Mouse (Mus musculus) liver, embryonic 12.5 days (tissue): ENCODE data around the gene Fgf22. TPM values are rescaled to one million over a fixed set of nuclear protein-coding genes. Genes with fewer than 3 reads are reported as not detected.

ENCODE experiments used
- ATAC-seq: fragments of 200-750 bp; cut with Nextera tagmentation; 2 replicates; pipeline ENCODE4 v1.8.0; 2017; ENCODE audit warnings: moderate number of reproducible peaks, mild to moderate bottlenecking, moderate library complexity
- H3K27ac ChIP-seq: fragments of 300-500 bp; sonication (generic); 2 replicates; pipeline ENCODE4 v1.5.1; 2016; ENCODE audit warnings: mild to moderate bottlenecking
- H3K27me3 ChIP-seq: fragments of 300-500 bp; sonication (generic); replicated peaks from 2 replicates; pipeline ENCODE4 v1.6.1; 2016; ENCODE audit warnings: mild to moderate bottlenecking, moderate library complexity
- H3K36me3 ChIP-seq: fragments of 300-500 bp; sonication (generic); 2 replicates; pipeline ENCODE4 v1.6.1; 2016; ENCODE audit warnings: mild to moderate bottlenecking, moderate library complexity
- H3K4me1 ChIP-seq: fragments of 300-500 bp; sonication (generic); 2 replicates; pipeline ENCODE4 v1.6.1; 2016
- H3K4me2 ChIP-seq: fragments of 300-500 bp; sonication (generic); 2 replicates; pipeline ENCODE4 v1.6.1; 2016; ENCODE audit warnings: mild to moderate bottlenecking, moderate library complexity
- H3K4me3 ChIP-seq: fragments of 300-500 bp; sonication (generic); 2 replicates; pipeline ENCODE4 v1.5.1; 2016; ENCODE audit warnings: mild to moderate bottlenecking, moderate library complexity
- H3K9ac ChIP-seq: fragments of 300-500 bp; sonication (generic); 2 replicates; pipeline ENCODE4 v1.6.1; 2016; ENCODE audit warnings: mild to moderate bottlenecking, moderate library complexity
- H3K9me3 ChIP-seq: fragments of 300-500 bp; sonication (generic); replicated peaks from 2 replicates; pipeline ENCODE4 v1.6.1; 2016; ENCODE audit warnings: mild to moderate bottlenecking, moderate library complexity
- WGBS: fragments of 180-500 bp; shearing (Covaris S2); methylation state at CpG from one replicate; pipeline ENCODE4 v1.1.7; 2016; ENCODE audit not compliant: insufficient replicate concordance; 5-methylcytosine and 5-hydroxymethylcytosine counted together
- polyA plus RNA-seq: library from polyadenylated mRNA; unstranded; fragments of >200 nt; fragmentation: Nextera tagmentation; extraction: Ambion mirVana; gene quantifications from 2 replicates; pipeline ENCODE4 v1.2.1, GENCODE M21; 2016

Fgf22 gene
- polyA plus RNA-seq, 1 experiment from 2014 or later: 0.11 TPM

GRCm38 (mm10) chr10:79772320-79772719 is 17.4 kb downstream of the Fgf22 start:
- peaks cover 33% of the 10 kb centered on the region for H3K27me3 ChIP-seq
- H3K4me2 ChIP-seq: no peak overlapping the region
- no peak overlapping the region for H3K4me3 ChIP-seq
- H3K36me3 ChIP-seq: no peaks in the 10 kb centered on the region
- ATAC-seq: no peak
- peaks cover 11% of the 10 kb centered on the region for H3K9me3 ChIP-seq
- H3K9ac ChIP-seq: no peak overlapping the region
- 85% methylated on average over 3 of the region's 3 CpGs for WGBS
- no peak overlapping the region for H3K27ac ChIP-seq
- H3K4me1 ChIP-seq: peaks cover 20% of the 10 kb centered on the region

GRCm38 (mm10) chr10:79773208-79773607 is 18.3 kb downstream of the Fgf22 start:
- peaks cover 11% of the 10 kb centered on the region for H3K9me3 ChIP-seq
- 84% methylated on average over 2 of the region's 2 CpGs for WGBS
- H3K27ac ChIP-seq: no peak overlapping the region
- peaks cover 42% of the 10 kb centered on the region for H3K27me3 ChIP-seq
- no peak overlapping the region for H3K4me3 ChIP-seq
- no peak overlapping the region for H3K9ac ChIP-seq
- H3K4me1 ChIP-seq: peaks cover 15% of the 10 kb centered on the region
- no peaks in the 10 kb centered on the region for H3K36me3 ChIP-seq
- H3K4me2 ChIP-seq: no peak overlapping the region
- ATAC-seq: no peak

GRCm38 (mm10) chr10:79774486-79775279 is 19.8 kb downstream of the Fgf22 start:
- no peak for ATAC-seq
- Histone ChIP-seq H3K27ac (no peak overlapping the region), H3K9me3 (peaks cover 11% of the 10 kb centered on the region), H3K36me3 (no peaks in the 10 kb centered on the region), H3K9ac (no peak overlapping the region), H3K4me3 (no peak overlapping the region), H3K4me2 (no peak overlapping the region), H3K4me1 (peaks cover 10% of the 10 kb centered on the region), H3K27me3 (peaks cover 57% of the 10 kb centered on the region)
- 60% methylated on average over 5 of the region's 5 CpGs for WGBS

- no peaks in the 10 kb centered on the region for H3K36me3 ChIP-seq
- H3K27ac ChIP-seq: no peak within 1 kb of the TSS
- peaks cover 60% of the 10 kb centered on the region for H3K27me3 ChIP-seq
- 4% methylated on average over 39 of the region's 39 CpGs for WGBS
- H3K4me3 ChIP-seq: peak within 1 kb of the TSS; percentile 48
- H3K9me3 ChIP-seq: peaks cover 10% of the 10 kb centered on the region
- H3K4me2 ChIP-seq: peak within 1 kb of the TSS; percentile 67
- peak within 1 kb of the TSS; percentile 32; the same call in 1 of the 2 replicates for H3K9ac ChIP-seq
- H3K4me1 ChIP-seq: peaks cover 34% of the 10 kb centered on the region
- no peak for ATAC-seq
Measured at GRCm38 (mm10) chr10:79777103-79777531, 22.2 kb downstream of the Fgf22 start, which contains the start of gene Fstl3. TSS of gene Fstl3 (plus strand) at chr10:79777272.

GRCm38 (mm10) chr10:79778006-79778405 is 23.1 kb downstream of the Fgf22 start:
- H3K36me3 ChIP-seq: no peaks in the 10 kb centered on the region
- peaks cover 66% of the 10 kb centered on the region for H3K27me3 ChIP-seq
- H3K4me3 ChIP-seq: no peak overlapping the region
- peaks cover 5% of the 10 kb centered on the region for H3K9me3 ChIP-seq
- H3K9ac ChIP-seq: no peak overlapping the region
- H3K4me2 ChIP-seq: no peak overlapping the region; the same call in 1 of the 2 replicates
- ATAC-seq: no peak
- 32% methylated on average over 15 of the region's 15 CpGs for WGBS
- peaks cover 34% of the 10 kb centered on the region for H3K4me1 ChIP-seq
- no peak overlapping the region for H3K27ac ChIP-seq

- 31% methylated on average over 2 of the region's 2 CpGs for WGBS
- Histone ChIP-seq H3K27me3 (peaks cover 72% of the 10 kb centered on the region), H3K4me1 (peaks cover 34% of the 10 kb centered on the region), H3K4me2 (peak overlapping the region; percentile 71), H3K9ac (no peak overlapping the region), H3K4me3 (no peak overlapping the region), H3K36me3 (no peaks in the 10 kb centered on the region), H3K9me3 (peaks cover 5% of the 10 kb centered on the region), H3K27ac (no peak overlapping the region)
- no peak for ATAC-seq
Measured at GRCm38 (mm10) chr10:79779193-79779592, 24.3 kb downstream of the Fgf22 start.

GRCm38 (mm10) chr10:79779784-79780663 is 25.1 kb downstream of the Fgf22 start:
- Histone ChIP-seq H3K4me1 (peaks cover 34% of the 10 kb centered on the region), H3K9me3 (peaks cover 4% of the 10 kb centered on the region), H3K9ac (peak overlapping the region; percentile 43; the same call in 1 of the 2 replicates), H3K4me2 (peak overlapping the region; percentile 71), H3K4me3 (peak overlapping the region; percentile 48), H3K36me3 (no peaks in the 10 kb centered on the region), H3K27ac (peak overlapping the region; percentile 16), H3K27me3 (peaks cover 80% of the 10 kb centered on the region)
- peak; percentile 84 for ATAC-seq
- WGBS: 2% methylated on average over 55 of the region's 55 CpGs

- Histone ChIP-seq H3K9me3 (no peaks in the 10 kb centered on the region), H3K4me2 (peak overlapping the region; percentile 71), H3K4me1 (peaks cover 34% of the 10 kb centered on the region), H3K27ac (peak overlapping the region; percentile 16), H3K27me3 (peaks cover 83% of the 10 kb centered on the region), H3K36me3 (no peaks in the 10 kb centered on the region), H3K9ac (no peak overlapping the region), H3K4me3 (peak overlapping the region; percentile 48)
- no peak; the same call in 1 of the 2 replicates for ATAC-seq
- WGBS: under 1% methylated on average over 13 of the region's 13 CpGs
Measured at GRCm38 (mm10) chr10:79780664-79781015, 25.8 kb downstream of the Fgf22 start.

- Histone ChIP-seq H3K9ac (no peak overlapping the region), H3K27ac (peak overlapping the region; percentile 16; the same call in 1 of the 2 replicates), H3K4me2 (peak overlapping the region; percentile 71), H3K4me1 (peaks cover 34% of the 10 kb centered on the region), H3K9me3 (no peaks in the 10 kb centered on the region), H3K27me3 (peaks cover 80% of the 10 kb centered on the region), H3K36me3 (no peaks in the 10 kb centered on the region), H3K4me3 (peak overlapping the region; percentile 48)
- 27% methylated on average over 21 of the region's 21 CpGs for WGBS
- no peak for ATAC-seq
Measured at GRCm38 (mm10) chr10:79781139-79781538, 26.3 kb downstream of the Fgf22 start.

GRCm38 (mm10) chr10:79781956-79782355 is 27.1 kb downstream of the Fgf22 start:
- H3K9ac ChIP-seq: no peak overlapping the region
- H3K4me2 ChIP-seq: no peak overlapping the region
- H3K27ac ChIP-seq: no peak overlapping the region
- no peaks in the 10 kb centered on the region for H3K9me3 ChIP-seq
- H3K36me3 ChIP-seq: no peaks in the 10 kb centered on the region
- WGBS: 65% methylated on average over 5 of the region's 5 CpGs
- peaks cover 33% of the 10 kb centered on the region for H3K4me1 ChIP-seq
- peaks cover 71% of the 10 kb centered on the region for H3K27me3 ChIP-seq
- no peak for ATAC-seq
- H3K4me3 ChIP-seq: no peak overlapping the region

- ATAC-seq: no peak
- WGBS: 49% methylated on average over 7 of the region's 7 CpGs
- H3K4me3 ChIP-seq: no peak overlapping the region
- H3K36me3 ChIP-seq: no peaks in the 10 kb centered on the region
- H3K27me3 ChIP-seq: peaks cover 66% of the 10 kb centered on the region
- no peak overlapping the region for H3K9ac ChIP-seq
- H3K4me2 ChIP-seq: no peak overlapping the region
- no peak overlapping the region for H3K27ac ChIP-seq
- H3K4me1 ChIP-seq: peaks cover 26% of the 10 kb centered on the region
- H3K9me3 ChIP-seq: no peaks in the 10 kb centered on the region
Measured at GRCm38 (mm10) chr10:79783050-79783449, 28.2 kb downstream of the Fgf22 start.
